Mouse (Mus musculus): ENCODE measurements at regions not wholly inside any gene's neighbourhood (a gene's known extent, or its start where the extent isn't known, plus 50 kb on each side); places are given as distances from the start of the nearest gene placed in this dataset.

GRCm38 (mm10) chr8:116452806-116453205 is 52.0 kb upstream of the Dynlrb2 start:
- DNase-seq (ENCODE audit: low read depth): no peak

GRCm38 (mm10) chr8:116451397-116451796 is 53.4 kb upstream of the Dynlrb2 start:
- DNase-seq (ENCODE audit: low read depth): no peak

GRCm38 (mm10) chr8:116447452-116447851 is 57.3 kb upstream of the Dynlrb2 start:
- DNase-seq (ENCODE audit: low read depth): no peak

GRCm38 (mm10) chr8:116442827-116443226 is 61.9 kb upstream of the Dynlrb2 start:
- DNase-seq (ENCODE audit: low read depth): no peak

GRCm38 (mm10) chr8:116438895-116439294 is 65.9 kb upstream of the Dynlrb2 start:
- DNase-seq (ENCODE audit: low read depth): peak; percentile 48

GRCm38 (mm10) chr8:116435268-116435980 is 69.3 kb upstream of the Dynlrb2 start:
- DNase-seq (ENCODE audit: low read depth): no peak

GRCm38 (mm10) chr8:116430051-116430450 is 74.7 kb upstream of the Dynlrb2 start:
- DNase-seq (ENCODE audit: low read depth): no peak

GRCm38 (mm10) chr8:116429649-116430048 is 75.1 kb upstream of the Dynlrb2 start:
- no peak for DNase-seq (ENCODE audit: low read depth)

- no peak for DNase-seq (ENCODE audit: low read depth)
Measured at GRCm38 (mm10) chr8:116422826-116423225, 81.9 kb upstream of the Dynlrb2 start.

- DNase-seq (ENCODE audit: low read depth): no peak
Measured at GRCm38 (mm10) chr8:116412703-116413102, 92.1 kb upstream of the Dynlrb2 start.

- no peak for DNase-seq (ENCODE audit: low read depth)
Measured at GRCm38 (mm10) chr8:116410041-116410440, 94.7 kb upstream of the Dynlrb2 start.

GRCm38 (mm10) chr8:116409011-116409410 is 95.8 kb upstream of the Dynlrb2 start:
- no peak for DNase-seq (ENCODE audit: low read depth)

GRCm38 (mm10) chr8:116404571-116404970 is 100.2 kb upstream of the Dynlrb2 start:
- DNase-seq (ENCODE audit: low read depth): no peak

GRCm38 (mm10) chr8:116403366-116403765 is 101.4 kb upstream of the Dynlrb2 start:
- DNase-seq (ENCODE audit: low read depth): no peak

- DNase-seq (ENCODE audit: low read depth): no peak
Measured at GRCm38 (mm10) chr8:116399452-116399851, 105.3 kb upstream of the Dynlrb2 start.

- DNase-seq (ENCODE audit: low read depth): no peak
Measured at GRCm38 (mm10) chr8:116398565-116399205, 106.1 kb upstream of the Dynlrb2 start.

GRCm38 (mm10) chr8:116385193-116385955 is 119.4 kb upstream of the Dynlrb2 start:
- no peak for DNase-seq (ENCODE audit: low read depth)

GRCm38 (mm10) chr8:116384418-116385089 is 120.2 kb upstream of the Dynlrb2 start:
- no peak for DNase-seq (ENCODE audit: low read depth)

GRCm38 (mm10) chr8:116383495-116384417 is 121.0 kb upstream of the Dynlrb2 start:
- no peak for DNase-seq (ENCODE audit: low read depth)

- DNase-seq (ENCODE audit: low read depth): no peak
Measured at GRCm38 (mm10) chr8:116383036-116383435, 121.7 kb upstream of the Dynlrb2 start.

GRCm38 (mm10) chr8:116380601-116381000 is 124.2 kb upstream of the Dynlrb2 start:
- DNase-seq (ENCODE audit: low read depth): no peak

Measured in 416B (cell line).